Mouse (Mus musculus) erythroblast, embryonic 14.5 days (primary cell): ENCODE results near the gene Ranbp3l.

ENCODE experiments used
- GATA1 ChIP-seq: IDR thresholded peaks from 2 replicates; pipeline ENCODE4 v1.6.1; 2012; ENCODE audit warnings: low read length, inconsistent platforms, mixed read lengths
- TAL1 ChIP-seq: IDR thresholded peaks from 3 replicates; pipeline ENCODE4 v1.6.1; 2012; ENCODE audit warnings: low read length, inconsistent platforms, mixed read lengths

GRCm38 (mm10) chr15:8936911-8937310 lies 30.8 kb upstream of the Ranbp3l start:
- TF ChIP-seq TAL1 (no peak), GATA1 (no peak)
